Mouse (Mus musculus): ENCODE measurements around the gene Dgke. TPM values are rescaled to one million over a fixed set of nuclear protein-coding genes. Genes with fewer than 3 reads are reported as not detected.

Dgke gene
- polyA plus RNA-seq, 1 experiment from 2014 or later: 2.3 TPM

DNA sequence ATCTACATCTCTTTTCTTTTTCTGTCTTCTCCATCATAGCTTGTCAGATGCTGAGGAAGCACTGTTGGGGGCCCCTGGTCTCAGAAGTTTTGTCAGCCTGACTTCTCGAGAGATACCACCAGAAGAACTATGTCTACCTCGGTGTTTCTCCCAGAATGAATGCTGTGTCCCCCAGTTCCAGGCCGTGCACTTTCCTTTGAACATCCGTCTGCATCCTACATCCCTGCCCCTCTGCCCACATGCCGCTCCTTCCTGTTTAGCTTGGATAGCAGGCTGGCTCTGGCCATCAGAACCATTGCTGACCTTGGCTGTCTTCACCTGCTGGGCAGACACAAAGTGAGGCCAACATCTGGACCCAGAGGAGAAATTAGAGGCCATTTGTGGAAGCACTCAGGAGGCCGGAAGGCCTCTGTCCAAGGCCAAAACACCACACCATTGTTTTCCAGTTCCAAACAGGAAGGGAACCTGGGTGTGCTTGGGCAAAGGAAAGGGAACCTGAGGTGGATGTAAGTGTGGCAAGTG is 712 bp upstream of the Dgke start:
- no peak for ATAC-seq
- Histone ChIP-seq H3K9me3 (ENCODE audit: control insufficient read depth, low read length) (no peaks in the 10 kb centered on the region), H3K4me1 (ENCODE audit: control insufficient read depth, insufficient read depth, low read length) (no peaks in the 10 kb centered on the region), H3K36me3 (ENCODE audit: control insufficient read depth, insufficient read depth, low read length) (no peaks in the 10 kb centered on the region), H3K9ac (ENCODE audit: low read depth, low read length) (no peak overlapping the region), H3K27me3 (replicated peaks; ENCODE audit: control insufficient read depth, insufficient read depth, low read length) (no peaks in the 10 kb centered on the region), H3K27ac (ENCODE audit: low read length) (no peak overlapping the region), H3K4me3 (ENCODE audit: low read length) (no peak overlapping the region), H3K4me2 (ENCODE audit: low read depth, low read length) (no peak overlapping the region)
- 68% methylated on average over 6 of the region's 6 CpGs for WGBS

DNA sequence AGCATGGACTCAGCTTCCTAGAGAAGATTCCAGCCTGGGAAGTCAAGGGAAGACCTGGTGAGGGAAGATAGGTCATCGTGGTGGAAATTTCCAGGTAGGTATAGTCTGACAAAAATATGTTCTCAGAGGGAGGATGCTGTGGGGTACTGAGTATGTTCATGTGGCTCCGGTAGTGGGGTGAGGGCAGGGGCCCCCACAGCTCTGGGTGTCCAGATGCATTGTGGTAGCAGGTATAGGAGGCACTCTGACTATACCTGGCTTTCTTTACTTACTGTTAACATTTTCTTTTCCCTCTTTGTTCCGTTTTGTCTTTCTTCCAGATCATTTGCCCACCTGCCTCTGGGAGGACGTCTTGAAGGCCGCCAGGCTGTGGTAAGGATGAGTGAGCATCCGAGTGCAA is 524 bp downstream of the Dgke start:
- no peaks in the 10 kb centered on the region for H3K9me3 ChIP-seq (ENCODE audit: control insufficient read depth, low read length)
- no peak for ATAC-seq
- no peaks in the 10 kb centered on the region for H3K36me3 ChIP-seq (ENCODE audit: control insufficient read depth, insufficient read depth, low read length)
- no peaks in the 10 kb centered on the region for H3K27me3 ChIP-seq (replicated peaks; ENCODE audit: control insufficient read depth, insufficient read depth, low read length)
- no peaks in the 10 kb centered on the region for H3K4me1 ChIP-seq (ENCODE audit: control insufficient read depth, insufficient read depth, low read length)
- no peak overlapping the region for H3K9ac ChIP-seq (ENCODE audit: low read depth, low read length)
- H3K4me2 ChIP-seq (ENCODE audit: low read depth, low read length): no peak overlapping the region
- no peak overlapping the region for H3K4me3 ChIP-seq (ENCODE audit: low read length)
- 81% methylated on average over 6 of the region's 6 CpGs for WGBS
- no peak overlapping the region for H3K27ac ChIP-seq (ENCODE audit: low read length)

DNA sequence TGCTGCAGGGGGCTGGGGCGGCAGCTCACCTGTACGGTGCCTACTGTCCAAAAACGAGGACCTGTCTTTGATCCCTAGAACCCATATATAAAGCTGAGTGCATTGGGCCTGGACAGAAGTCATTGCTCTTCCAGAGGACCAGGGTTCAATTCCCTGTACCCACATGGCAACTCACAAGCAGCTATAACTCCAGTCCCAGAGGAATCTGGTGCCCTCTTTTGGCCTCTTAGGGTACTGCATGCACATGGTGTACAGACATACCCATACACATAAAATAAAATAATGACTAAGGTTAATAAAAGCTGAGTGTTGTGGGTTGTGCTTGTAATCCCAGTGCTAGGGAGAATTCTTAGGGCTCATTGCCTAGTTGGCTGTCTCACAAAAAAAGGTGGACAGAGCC is 1.4 kb downstream of the Dgke start:
- no peak for ATAC-seq
- no peak overlapping the region for H3K4me2 ChIP-seq (ENCODE audit: low read depth, low read length)
- 97% methylated on average over 3 of the region's 3 CpGs for WGBS

DNA sequence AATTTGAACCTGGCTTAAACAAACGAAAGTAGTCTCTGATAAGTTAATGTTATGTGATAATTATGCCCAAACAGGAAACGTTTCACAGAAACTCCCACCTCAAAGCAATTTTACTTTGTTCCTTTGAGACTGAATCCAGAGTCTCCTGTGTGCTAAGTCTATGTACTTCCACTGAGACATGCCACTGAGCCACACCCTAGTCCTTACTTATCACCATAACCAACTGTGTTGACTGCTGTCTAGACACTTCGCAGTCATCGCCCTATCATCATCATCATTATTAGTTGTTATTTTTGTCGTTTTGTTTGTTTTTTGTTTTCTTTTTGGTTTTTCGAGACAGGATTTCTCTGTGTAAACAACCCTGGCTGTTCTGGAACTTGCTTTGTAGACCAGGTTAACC is 2.3 kb downstream of the Dgke start:
- H3K36me3 ChIP-seq (ENCODE audit: control insufficient read depth, insufficient read depth, low read length): no peaks in the 10 kb centered on the region
- H3K9ac ChIP-seq (ENCODE audit: low read depth, low read length): no peak overlapping the region
- H3K27ac ChIP-seq (ENCODE audit: low read length): no peak overlapping the region
- peaks cover 4% of the 10 kb centered on the region for H3K4me1 ChIP-seq (ENCODE audit: control insufficient read depth, insufficient read depth, low read length)
- no peak overlapping the region for H3K4me3 ChIP-seq (ENCODE audit: low read length)
- no peaks in the 10 kb centered on the region for H3K9me3 ChIP-seq (ENCODE audit: control insufficient read depth, low read length)
- no peak for ATAC-seq
- no peak overlapping the region for H3K4me2 ChIP-seq (ENCODE audit: low read depth, low read length)
- H3K27me3 ChIP-seq (replicated peaks; ENCODE audit: control insufficient read depth, insufficient read depth, low read length): no peaks in the 10 kb centered on the region
- WGBS: 75% methylated on average over 6 of the region's 6 CpGs

More for the DNA sequence above, 1.4 kb downstream of the Dgke start:
- H3K36me3 ChIP-seq (ENCODE audit: control insufficient read depth, insufficient read depth, low read length): no peaks in the 10 kb centered on the region
- no peak overlapping the region for H3K27ac ChIP-seq (ENCODE audit: low read length)
- H3K4me3 ChIP-seq (ENCODE audit: low read length): no peak overlapping the region
- H3K9me3 ChIP-seq (ENCODE audit: control insufficient read depth, low read length): no peaks in the 10 kb centered on the region
- H3K4me1 ChIP-seq (ENCODE audit: control insufficient read depth, insufficient read depth, low read length): no peaks in the 10 kb centered on the region
- no peak overlapping the region for H3K9ac ChIP-seq (ENCODE audit: low read depth, low read length)
- no peaks in the 10 kb centered on the region for H3K27me3 ChIP-seq (replicated peaks; ENCODE audit: control insufficient read depth, insufficient read depth, low read length)

- no peak overlapping the region for H3K9ac ChIP-seq (ENCODE audit: low read depth, low read length)
- H3K36me3 ChIP-seq (ENCODE audit: control insufficient read depth, insufficient read depth, low read length): no peaks in the 10 kb centered on the region
- ATAC-seq: no peak
- no peaks in the 10 kb centered on the region for H3K9me3 ChIP-seq (ENCODE audit: control insufficient read depth, low read length)
- H3K4me3 ChIP-seq (ENCODE audit: low read length): no peak overlapping the region
- WGBS: 75% methylated on average over 7 of the region's 7 CpGs
- H3K4me1 ChIP-seq (ENCODE audit: control insufficient read depth, insufficient read depth, low read length): peaks cover 17% of the 10 kb centered on the region
- H3K4me2 ChIP-seq (ENCODE audit: low read depth, low read length): no peak overlapping the region
- no peak overlapping the region for H3K27ac ChIP-seq (ENCODE audit: low read length)
- no peaks in the 10 kb centered on the region for H3K27me3 ChIP-seq (replicated peaks; ENCODE audit: control insufficient read depth, insufficient read depth, low read length)
These were observed 5.3 kb downstream of the Dgke start for GRCm38 (mm10) chr11:89061362-89061761.

GRCm38 (mm10) chr11:89060423-89061089 is 6.1 kb downstream of the Dgke start:
- Histone ChIP-seq H3K9me3 (ENCODE audit: control insufficient read depth, low read length) (no peaks in the 10 kb centered on the region), H3K4me3 (ENCODE audit: low read length) (peak overlapping the region; percentile 90), H3K27ac (ENCODE audit: low read length) (peak overlapping the region; percentile 54), H3K27me3 (replicated peaks; ENCODE audit: control insufficient read depth, insufficient read depth, low read length) (no peaks in the 10 kb centered on the region), H3K36me3 (ENCODE audit: control insufficient read depth, insufficient read depth, low read length) (no peaks in the 10 kb centered on the region), H3K4me2 (ENCODE audit: low read depth, low read length) (peak overlapping the region; percentile 97), H3K9ac (ENCODE audit: low read depth, low read length) (peak overlapping the region; percentile 83), H3K4me1 (ENCODE audit: control insufficient read depth, insufficient read depth, low read length) (peaks cover 20% of the 10 kb centered on the region)
- under 1% methylated on average over 63 of the region's 63 CpGs for WGBS
- peak; percentile 96 for ATAC-seq

GRCm38 (mm10) chr11:89059919-89060422 is 6.7 kb downstream of the Dgke start:
- WGBS: under 1% methylated on average over 33 of the region's 33 CpGs
- Histone ChIP-seq H3K27me3 (replicated peaks; ENCODE audit: control insufficient read depth, insufficient read depth, low read length) (no peaks in the 10 kb centered on the region), H3K4me3 (ENCODE audit: low read length) (peak overlapping the region; percentile 90), H3K27ac (ENCODE audit: low read length) (peak overlapping the region; percentile 54), H3K36me3 (ENCODE audit: control insufficient read depth, insufficient read depth, low read length) (no peaks in the 10 kb centered on the region), H3K9ac (ENCODE audit: low read depth, low read length) (peak overlapping the region; percentile 83), H3K4me2 (ENCODE audit: low read depth, low read length) (peak overlapping the region; percentile 97), H3K9me3 (ENCODE audit: control insufficient read depth, low read length) (no peaks in the 10 kb centered on the region), H3K4me1 (ENCODE audit: control insufficient read depth, insufficient read depth, low read length) (peaks cover 20% of the 10 kb centered on the region)
- ATAC-seq: peak; percentile 73

GRCm38 (mm10) chr11:89058515-89059270 is 8.0 kb downstream of the Dgke start:
- Histone ChIP-seq H3K9ac (ENCODE audit: low read depth, low read length) (no peak overlapping the region), H3K36me3 (ENCODE audit: control insufficient read depth, insufficient read depth, low read length) (no peaks in the 10 kb centered on the region), H3K4me1 (ENCODE audit: control insufficient read depth, insufficient read depth, low read length) (peaks cover 20% of the 10 kb centered on the region), H3K27me3 (replicated peaks; ENCODE audit: control insufficient read depth, insufficient read depth, low read length) (no peaks in the 10 kb centered on the region), H3K9me3 (ENCODE audit: control insufficient read depth, low read length) (no peaks in the 10 kb centered on the region), H3K4me2 (ENCODE audit: low read depth, low read length) (peak overlapping the region; percentile 97), H3K27ac (ENCODE audit: low read length) (no peak overlapping the region), H3K4me3 (ENCODE audit: low read length) (peak overlapping the region; percentile 90)
- no peak for ATAC-seq
- 69% methylated on average over 11 of the region's 11 CpGs for WGBS

DNA sequence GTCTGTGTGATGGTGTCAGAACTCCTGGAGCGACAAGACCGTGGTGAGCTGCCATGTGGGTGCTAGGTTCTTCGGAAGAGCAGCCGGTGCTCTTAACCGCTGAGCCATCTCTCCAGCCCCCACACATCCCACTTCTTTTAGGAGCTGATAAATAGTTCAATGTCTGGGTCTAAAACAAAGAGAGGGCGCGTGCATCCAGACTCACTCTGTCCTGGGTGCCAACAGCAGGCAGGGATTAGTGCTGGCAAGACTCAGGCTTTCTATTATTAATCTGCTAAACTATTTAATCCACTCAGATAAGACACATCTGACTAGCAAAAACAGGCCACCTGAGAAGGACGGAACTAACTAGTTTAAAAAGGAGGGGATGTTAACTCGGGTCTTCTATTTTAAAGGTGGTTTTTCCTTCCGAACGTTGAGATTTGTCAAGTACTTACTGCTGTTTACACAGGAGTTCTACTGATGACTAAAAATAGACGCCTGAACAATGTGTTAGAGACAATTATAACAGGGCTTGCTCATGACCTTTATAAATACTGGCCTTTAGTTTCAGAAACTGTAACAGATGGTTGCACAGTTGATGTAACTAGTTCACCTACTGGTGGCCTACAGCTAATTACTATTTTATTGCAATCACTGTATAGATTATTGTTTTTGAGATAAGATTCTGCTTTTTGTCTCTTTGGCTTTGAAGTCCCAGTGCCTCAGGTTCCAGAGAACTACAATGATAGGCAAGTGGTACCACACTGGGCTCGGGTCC is 10.5 kb downstream of the Dgke start:
- no peaks in the 10 kb centered on the region for H3K27me3 ChIP-seq (replicated peaks; ENCODE audit: control insufficient read depth, insufficient read depth, low read length)
- H3K27ac ChIP-seq (ENCODE audit: low read length): no peak overlapping the region
- no peak for ATAC-seq
- 61% methylated on average over 13 of the region's 13 CpGs for WGBS
- H3K9me3 ChIP-seq (ENCODE audit: control insufficient read depth, low read length): no peaks in the 10 kb centered on the region
- no peaks in the 10 kb centered on the region for H3K36me3 ChIP-seq (ENCODE audit: control insufficient read depth, insufficient read depth, low read length)
- no peak overlapping the region for H3K4me2 ChIP-seq (ENCODE audit: low read depth, low read length)
- peaks cover 20% of the 10 kb centered on the region for H3K4me1 ChIP-seq (ENCODE audit: control insufficient read depth, insufficient read depth, low read length)
- H3K9ac ChIP-seq (ENCODE audit: low read depth, low read length): no peak overlapping the region
- H3K4me3 ChIP-seq (ENCODE audit: low read length): no peak overlapping the region
